Mouse (Mus musculus) right cerebral cortex, postnatal 36 days (tissue): ENCODE results near the gene Mtcl1.

ENCODE experiments used
- DNase-seq, 2 experiments: peaks; one replicate each; pipeline ENCODE4 v3.0.0; 2022; ENCODE audit warnings: low spot score in 2 of 2, mixed read lengths in 1 of 2

Mtcl1 gene

DNA sequence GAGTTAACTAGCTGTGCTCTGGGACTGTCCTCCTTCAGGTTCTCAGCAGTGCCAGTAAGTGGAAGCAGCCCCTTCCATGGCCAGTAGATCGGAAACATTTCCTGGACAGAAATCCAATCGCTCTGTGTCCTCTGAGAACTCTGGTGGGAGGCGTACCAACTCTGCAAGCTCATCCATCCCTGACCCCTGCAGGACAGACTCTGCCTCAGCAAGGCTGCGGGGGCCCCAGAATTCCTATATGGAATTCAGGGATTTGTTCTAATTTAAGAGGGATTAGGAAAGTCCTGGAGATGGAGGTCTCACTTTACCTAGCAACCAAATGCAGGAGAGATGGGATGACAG lies 123.4 kb downstream of the Mtcl1 start:
- DNase-seq = no peak

DNA sequence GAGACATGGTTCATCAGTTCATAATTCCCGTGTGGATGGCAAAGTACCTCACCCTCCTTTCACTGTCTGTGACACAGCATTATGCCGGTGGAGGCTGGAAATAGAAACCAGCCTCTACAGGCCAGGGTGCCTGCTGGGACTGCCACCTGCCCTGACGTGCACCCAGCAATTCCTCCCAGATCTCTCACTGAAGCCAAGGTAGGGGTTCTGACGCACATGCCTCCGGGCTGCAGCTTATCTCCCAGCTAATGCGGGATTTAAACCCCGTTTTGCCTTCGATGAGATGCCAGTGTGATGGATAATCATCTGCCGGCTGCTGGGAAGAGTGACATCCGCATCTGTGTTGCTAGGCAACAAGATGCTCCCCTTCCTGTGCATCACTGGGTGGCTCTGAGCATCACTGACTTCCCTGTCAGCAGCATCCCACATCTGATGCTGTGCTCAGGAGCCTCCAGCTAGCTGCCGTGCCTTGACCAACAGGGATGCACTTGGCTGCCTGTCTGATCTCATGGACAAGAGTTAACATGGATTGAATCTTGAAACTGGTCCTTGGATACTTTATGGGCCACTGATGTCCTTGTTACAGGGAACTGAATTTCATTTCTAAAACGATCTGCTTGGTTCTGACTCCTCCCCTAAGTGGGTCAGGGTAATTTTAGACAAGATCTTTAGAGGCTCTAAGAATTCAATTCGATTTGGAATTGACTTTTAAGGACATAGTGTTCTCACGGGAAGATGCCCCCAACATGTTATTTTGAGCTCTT lies 123.9 kb downstream of the Mtcl1 start:
- peak; percentile 52 to 80 for DNase-seq

GRCm38 (mm10) chr17:66324836-66325235 lies 124.7 kb downstream of the Mtcl1 start:
- DNase-seq = no peak

- no peak for DNase-seq
These were observed 126.8 kb downstream of the Mtcl1 start for GRCm38 (mm10) chr17:66322646-66323255.

- DNase-seq = no peak
These were observed 127.6 kb downstream of the Mtcl1 start for GRCm38 (mm10) chr17:66321933-66322332.

DNA sequence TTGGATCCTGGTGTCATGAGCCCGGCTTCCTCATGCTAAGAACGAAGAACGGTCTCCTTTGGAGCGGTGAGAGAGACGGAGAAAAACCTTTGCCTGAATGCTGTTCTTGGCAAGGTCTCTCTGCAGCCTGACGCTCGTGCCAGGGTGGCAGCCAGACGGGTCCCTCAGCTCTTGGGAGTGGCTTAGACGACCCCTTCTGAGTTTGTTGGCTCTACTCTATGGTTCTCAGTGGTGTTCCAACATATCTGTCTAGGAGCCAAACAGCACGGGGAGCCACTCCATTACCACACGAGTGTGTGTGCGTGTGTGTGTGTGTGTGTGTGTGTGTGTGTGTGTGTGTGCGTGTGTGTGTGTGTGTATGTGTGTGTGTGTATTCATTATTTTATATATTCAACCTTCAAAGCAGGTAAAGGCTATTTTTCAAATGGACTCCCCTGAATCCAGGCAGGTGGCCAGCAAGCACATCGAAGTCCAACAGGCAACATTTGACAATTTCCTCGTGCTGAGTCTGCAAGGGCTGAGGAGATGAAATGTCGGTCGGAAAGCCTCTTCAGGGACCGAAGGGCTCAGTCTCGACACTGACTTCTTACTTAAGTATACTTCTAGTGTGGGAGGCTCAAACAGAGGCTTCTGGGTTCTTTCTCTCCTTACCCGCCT lies 128.7 kb downstream of the Mtcl1 start:
- no peak for DNase-seq

GRCm38 (mm10) chr17:66318031-66318430 lies 131.5 kb downstream of the Mtcl1 start:
- DNase-seq = no peak

DNA sequence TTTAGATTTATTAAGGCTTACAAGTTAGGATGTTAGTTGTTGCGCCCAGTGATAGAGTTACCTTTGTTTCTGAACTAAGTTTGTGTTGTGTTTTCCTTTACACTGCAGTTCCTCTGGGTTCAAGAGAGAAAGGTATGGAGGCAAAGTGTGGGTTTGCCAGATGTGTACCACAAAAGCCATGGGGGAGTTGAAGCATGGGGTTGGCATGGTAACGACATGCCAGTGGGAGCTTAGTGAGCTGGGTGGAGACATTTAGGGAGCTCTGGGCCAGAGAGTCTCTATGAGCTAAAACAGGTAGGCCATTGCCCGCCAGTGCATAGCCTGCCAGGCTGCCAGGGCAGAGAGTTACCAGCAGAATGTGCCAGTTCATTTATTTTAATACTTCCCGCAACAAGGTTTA lies 132.0 kb downstream of the Mtcl1 start:
- no peak for DNase-seq

- DNase-seq = no peak
These were observed 132.4 kb downstream of the Mtcl1 start for GRCm38 (mm10) chr17:66317156-66317555.

GRCm38 (mm10) chr17:66315451-66315850 lies 134.1 kb downstream of the Mtcl1 start:
- DNase-seq = no peak

GRCm38 (mm10) chr17:66314566-66315285 lies 134.8 kb downstream of the Mtcl1 start:
- DNase-seq = no peak

DNA sequence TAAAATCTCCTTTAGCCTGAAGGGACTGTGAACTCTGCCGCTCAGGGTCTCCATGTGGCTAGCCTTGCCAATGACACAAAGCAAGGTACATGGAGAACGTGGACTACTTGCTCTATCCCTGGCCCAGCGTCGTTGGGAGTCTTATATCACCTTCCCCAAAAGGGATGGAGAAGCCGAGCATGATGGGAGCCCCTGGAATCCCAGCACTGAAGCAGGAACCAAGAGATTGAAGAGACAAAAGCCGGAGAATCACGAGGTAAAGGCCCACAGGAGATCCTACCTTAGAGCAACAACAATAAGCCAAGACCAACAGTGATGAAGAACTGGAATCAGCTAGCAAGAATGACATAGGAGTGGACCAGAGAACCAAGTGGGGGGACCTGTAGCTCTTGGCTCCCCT lies 147.6 kb downstream of the Mtcl1 start:
- DNase-seq = no peak

- DNase-seq = no peak
These were observed 148.3 kb downstream of the Mtcl1 start for GRCm38 (mm10) chr17:66301267-66301666.

DNA sequence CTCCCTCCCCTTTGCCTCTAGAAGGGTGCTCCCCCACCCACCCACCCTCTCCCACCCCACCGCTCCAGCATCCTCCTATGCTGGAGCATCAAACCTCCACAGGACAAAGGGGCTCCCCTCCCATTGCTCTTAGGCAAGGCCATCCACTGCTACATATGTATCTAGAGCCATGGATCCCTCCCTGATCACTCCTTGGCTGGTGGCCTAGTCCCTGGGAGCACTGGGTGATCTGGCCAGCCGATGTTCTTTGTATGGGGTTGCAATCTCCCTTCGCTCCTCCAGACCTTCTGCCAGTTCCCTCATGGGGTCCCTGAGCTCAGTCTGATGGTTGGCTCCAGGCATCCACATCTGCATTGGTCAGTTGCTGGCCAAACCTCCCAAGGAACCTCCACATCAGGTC lies 151.8 kb downstream of the Mtcl1 start:
- DNase-seq = no peak

- DNase-seq = no peak
These were observed 156.0 kb downstream of the Mtcl1 start for GRCm38 (mm10) chr17:66293581-66293980.

DNA sequence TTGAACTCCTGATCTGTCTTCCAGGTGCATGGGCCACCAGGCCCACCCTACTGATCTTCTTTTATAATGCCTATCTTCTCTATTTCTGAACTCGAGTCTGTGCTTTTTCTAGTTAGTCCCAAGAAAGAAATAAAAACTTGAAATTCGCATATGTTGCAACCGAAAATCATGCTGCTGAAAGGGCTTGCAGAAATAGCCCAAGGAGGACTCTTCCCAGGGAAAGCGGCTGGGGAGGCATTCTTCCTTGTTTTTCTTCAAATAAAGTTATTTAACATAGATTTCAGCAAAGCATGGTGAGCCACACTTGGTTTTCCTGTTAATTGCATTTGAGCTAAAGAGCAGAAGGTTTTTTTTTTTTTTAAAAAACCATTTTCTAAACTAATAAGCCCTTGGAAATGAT lies 159.7 kb downstream of the Mtcl1 start:
- no peak for DNase-seq
